Mouse (Mus musculus): Measurements from ENCODE around the gene Naa16.

DNA sequence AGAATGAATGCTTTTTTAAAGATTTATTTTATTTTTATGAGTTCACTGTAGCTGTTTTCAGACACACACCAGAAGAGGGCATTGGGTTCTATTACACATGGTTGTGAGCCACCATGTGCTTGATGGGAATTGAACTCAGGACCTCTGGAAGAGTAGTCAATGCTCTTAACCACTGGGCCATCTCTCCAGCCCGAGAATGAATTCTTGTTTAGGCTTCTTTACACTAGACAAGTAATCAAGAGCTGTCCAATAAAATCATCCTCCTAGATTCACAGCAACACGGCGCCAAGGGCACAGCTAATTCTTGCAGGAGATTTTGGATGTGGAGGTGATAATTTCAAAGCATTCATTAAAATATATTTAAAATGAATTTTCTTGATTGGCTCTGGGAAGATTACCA is 2.3 kb downstream of the Naa16 start:
- TF ChIP-seq POLR2A (IDR thresholded peaks at IDR 0.05; ENCODE audit: extremely low read depth, insufficient read depth, low read length) = no peak
- no peak for TF ChIP-seq CTCF (IDR thresholded peaks at IDR 0.05; ENCODE audit: low read depth, low read length)

All from liver, adult 2 months (tissue).